Mouse (Mus musculus) midbrain, postnatal 0 days (tissue): ENCODE measurements around the gene Ankfn1. TPM values are rescaled to one million over a fixed set of nuclear protein-coding genes. Genes with fewer than 3 reads are reported as not detected.

Experiments
- ATAC-seq: fragments of 200-750 bp; cut with Nextera tagmentation; 2 replicates; pipeline ENCODE4 v1.8.0; 2017; ENCODE audit warnings: moderate number of reproducible peaks, mild to moderate bottlenecking, moderate TSS enrichment, moderate library complexity; ENCODE audit not compliant: low FRiP score
- DNase-seq: peaks from one replicate; pipeline ENCODE4 v3.0.0-alpha.2; 2015; ENCODE audit warnings: low spot score
- H3K27ac ChIP-seq: fragments of 300-500 bp; sonication (generic); 2 replicates; pipeline ENCODE4 v1.5.1; 2014; ENCODE audit warnings: low read depth, mild to moderate bottlenecking, low read length, mixed read lengths
- H3K27me3 ChIP-seq: fragments of 300-500 bp; sonication (generic); 2 replicates; pipeline ENCODE4 v1.6.1; 2014; ENCODE audit warnings: low read length, control low read depth, mixed read lengths; ENCODE audit not compliant: insufficient read depth
- H3K36me3 ChIP-seq: fragments of 300-500 bp; sonication (generic); 2 replicates; pipeline ENCODE4 v1.6.1; 2014; ENCODE audit warnings: low read length, control low read depth, mixed read lengths; ENCODE audit not compliant: insufficient read depth
- H3K4me1 ChIP-seq: fragments of 300-500 bp; sonication (generic); 2 replicates; pipeline ENCODE4 v1.6.1; 2014; ENCODE audit warnings: mild to moderate bottlenecking, control low read depth, antibody characterized with exemption, low read length, mixed read lengths; ENCODE audit not compliant: insufficient read depth
- H3K4me2 ChIP-seq: fragments of 300-500 bp; sonication (generic); 2 replicates; pipeline ENCODE4 v1.6.1; 2014; ENCODE audit warnings: low read depth, mild to moderate bottlenecking, low read length, mixed read lengths; ENCODE audit not compliant: poor library complexity, severe bottlenecking
- H3K4me3 ChIP-seq: fragments of 300-500 bp; sonication (generic); 2 replicates; pipeline ENCODE4 v1.5.1; 2014; ENCODE audit warnings: low read depth, mild to moderate bottlenecking, low read length, moderate library complexity
- H3K9ac ChIP-seq: fragments of 300-500 bp; sonication (generic); replicated peaks from 2 replicates; pipeline ENCODE4 v1.6.1; 2014; ENCODE audit warnings: mild to moderate bottlenecking, low read length, moderate library complexity, mixed read lengths; ENCODE audit not compliant: poor library complexity, severe bottlenecking
- H3K9me3 ChIP-seq: fragments of 300-500 bp; sonication (generic); 2 replicates; pipeline ENCODE4 v1.6.1; 2016; ENCODE audit warnings: low read length, control low read depth
- CTCF ChIP-seq: IDR thresholded peaks from 2 replicates; pipeline ENCODE4 v1.5.1; 2016; ENCODE audit warnings: antibody characterized with exemption, mild to moderate bottlenecking
- WGBS: fragments of 180-500 bp; shearing (Covaris S2); extraction: QIAGEN DNeasy Blood & Tissue Kit; methylation state at CpG from one replicate; pipeline ENCODE4 v1.1.7; 2014; 5-methylcytosine and 5-hydroxymethylcytosine counted together
- polyA plus RNA-seq: library from polyadenylated mRNA; unstranded; fragments of >200 nt; fragmentation: Nextera tagmentation; extraction: Ambion mirVana; gene quantifications from 2 replicates; pipeline ENCODE4 v1.2.1, GENCODE M21; 2015
- total RNA-seq: library from RNA; depleted of rRNA; stranded (reverse); fragments of >200 nt; gene quantifications from 2 replicates; pipeline ENCODE4 v1.2.3, GENCODE M21; 2014

The Ankfn1 gene
- total and polyA plus RNA-seq, 2 experiments from 2014 or later, result 7.5 to 25.4 TPM

DNA sequence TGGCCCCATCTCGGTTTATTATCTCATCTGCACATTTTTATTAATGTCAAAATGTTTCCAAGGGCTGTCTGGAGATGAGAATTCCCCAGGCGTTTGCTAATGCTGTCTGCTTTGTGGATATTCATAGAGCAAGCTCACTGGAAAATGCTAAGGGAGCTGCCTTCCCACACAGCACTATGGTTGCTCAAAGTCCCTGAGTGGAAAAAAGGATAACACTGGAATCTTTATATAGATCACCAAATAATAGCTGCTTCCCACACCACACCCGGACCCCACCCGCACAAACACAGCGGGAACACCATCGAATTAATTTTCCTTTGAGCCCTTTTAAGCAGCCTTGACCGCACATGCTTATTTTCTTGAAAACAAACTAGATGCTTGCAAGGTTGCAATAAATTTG, 169.4 kb downstream of the Ankfn1 start:
- Histone ChIP-seq H3K27me3 (no peaks in the 10 kb centered on the region), H3K9me3 (no peaks in the 10 kb centered on the region), H3K4me1 (no peaks in the 10 kb centered on the region), H3K27ac (no peak overlapping the region), H3K36me3 (no peaks in the 10 kb centered on the region), H3K4me3 (no peak overlapping the region), H3K4me2 (no peak overlapping the region), H3K9ac (no peak overlapping the region)
- WGBS, result 54% methylated on average over 7 of the region's 7 CpGs
- DNase-seq (no peak), ATAC-seq (no peak)
- no peak for TF ChIP-seq CTCF

DNA sequence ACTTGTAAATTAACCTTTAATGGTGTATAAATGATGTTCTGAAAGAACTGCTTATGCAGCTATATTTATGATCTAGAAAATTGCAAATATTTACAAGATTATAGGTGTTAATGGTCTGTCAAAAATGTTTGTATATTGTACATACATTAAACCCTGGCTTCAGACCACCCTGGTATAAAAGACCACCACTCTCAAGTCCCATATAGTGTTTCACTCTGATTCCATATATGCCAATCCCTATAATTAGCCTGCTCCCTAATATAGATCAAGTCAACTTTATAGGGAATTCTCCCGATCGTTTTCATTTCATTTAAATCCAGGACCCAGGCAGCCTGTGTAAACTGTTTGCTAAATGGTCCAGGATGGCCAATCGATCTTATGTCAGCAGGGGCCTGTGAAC, 170.2 kb downstream of the Ankfn1 start:
- Histone ChIP-seq H3K9me3 (no peaks in the 10 kb centered on the region), H3K27me3 (no peaks in the 10 kb centered on the region), H3K4me3 (no peak overlapping the region), H3K4me1 (no peaks in the 10 kb centered on the region), H3K4me2 (no peak overlapping the region), H3K27ac (no peak overlapping the region), H3K36me3 (no peaks in the 10 kb centered on the region), H3K9ac (no peak overlapping the region)
- 77% methylated on average over 3 of the region's 3 CpGs for WGBS
- no peak for TF ChIP-seq CTCF
- no peak for DNase-seq
- no peak for ATAC-seq

DNA sequence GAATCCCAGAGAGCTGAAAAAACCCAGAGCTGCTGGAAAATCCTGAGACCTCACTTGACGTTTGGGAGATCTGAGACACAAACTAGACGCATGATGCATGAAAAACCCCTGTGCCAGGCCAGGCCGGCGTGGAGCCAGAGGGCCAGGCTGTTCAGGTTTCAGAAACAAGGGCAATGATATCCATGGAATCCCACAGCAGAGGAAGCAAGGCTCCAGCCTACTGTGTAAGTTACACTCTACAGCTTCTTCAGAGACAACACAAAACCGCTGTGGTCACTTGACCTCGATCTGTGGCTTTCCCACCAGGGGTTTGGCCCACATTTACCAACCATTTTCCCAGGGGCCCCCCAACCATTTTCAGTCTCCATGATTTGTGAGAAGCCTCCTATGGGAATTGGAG, 171.1 kb downstream of the Ankfn1 start:
- Histone ChIP-seq H3K36me3 (no peaks in the 10 kb centered on the region), H3K27ac (no peak overlapping the region), H3K4me1 (no peaks in the 10 kb centered on the region), H3K4me3 (no peak overlapping the region), H3K4me2 (no peak overlapping the region), H3K27me3 (no peaks in the 10 kb centered on the region), H3K9me3 (no peaks in the 10 kb centered on the region), H3K9ac (no peak overlapping the region)
- DNase-seq (no peak), ATAC-seq (no peak)
- 81% methylated on average over 6 of the region's 6 CpGs for WGBS
- no peak for TF ChIP-seq CTCF

DNA sequence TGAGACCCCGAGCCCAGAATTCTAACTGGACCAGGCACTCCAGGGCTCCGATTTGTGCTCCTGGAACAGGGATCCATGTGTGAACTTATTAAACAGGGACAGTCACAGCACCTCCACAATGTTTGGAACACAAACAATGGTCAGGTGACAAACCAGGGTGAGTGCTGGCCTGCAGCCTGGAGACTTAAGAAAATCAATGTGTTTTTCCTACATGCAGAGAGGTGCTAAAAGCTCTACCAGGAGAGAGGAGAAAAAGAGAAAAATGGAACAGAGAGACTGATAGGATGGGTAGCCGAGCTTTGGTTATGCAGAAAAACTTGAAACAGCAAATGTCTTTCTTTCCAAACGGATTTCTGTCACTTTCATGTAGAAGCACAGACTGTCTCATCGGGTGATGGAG, 174.5 kb downstream of the Ankfn1 start:
- TF ChIP-seq CTCF, result no peak
- no peak overlapping the region for H3K4me2 ChIP-seq
- H3K27me3 ChIP-seq, result no peaks in the 10 kb centered on the region
- H3K9ac ChIP-seq, result no peak overlapping the region
- no peaks in the 10 kb centered on the region for H3K9me3 ChIP-seq
- 84% methylated on average over 5 of the region's 5 CpGs for WGBS
- no peak overlapping the region for H3K27ac ChIP-seq
- no peaks in the 10 kb centered on the region for H3K4me1 ChIP-seq
- ATAC-seq (no peak), DNase-seq (no peak)
- H3K36me3 ChIP-seq, result no peaks in the 10 kb centered on the region
- no peak overlapping the region for H3K4me3 ChIP-seq

DNA sequence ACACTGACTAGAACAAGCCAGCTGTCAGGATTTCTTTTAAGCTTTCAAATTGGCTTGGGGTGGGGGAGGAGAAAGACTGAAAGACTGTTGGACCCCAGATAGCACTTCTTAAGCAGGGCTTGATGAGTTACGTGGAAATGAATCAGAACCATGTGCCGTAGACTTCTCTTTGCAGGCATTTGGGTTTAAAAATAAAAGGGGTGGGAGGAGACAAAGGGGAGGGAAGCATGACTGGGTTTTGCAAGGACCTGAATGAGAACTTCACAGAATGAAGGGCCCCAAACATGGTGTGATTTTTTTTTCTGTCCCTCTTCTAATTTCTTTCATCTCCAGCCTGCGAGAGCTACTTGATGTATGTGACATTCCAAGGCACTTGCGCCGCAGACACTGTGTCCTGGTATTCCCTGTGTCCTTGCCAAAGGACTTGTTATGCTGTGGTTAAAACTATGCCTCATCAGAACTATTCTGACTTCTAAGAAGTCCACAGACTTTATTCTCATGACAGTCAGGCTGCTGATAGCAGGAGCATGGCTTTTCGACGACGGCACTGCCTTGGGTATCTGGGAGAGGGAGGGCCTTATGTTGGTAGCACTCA, 176.4 kb downstream of the Ankfn1 start:
- Histone ChIP-seq H3K4me3 (no peak overlapping the region), H3K36me3 (no peaks in the 10 kb centered on the region), H3K4me1 (no peaks in the 10 kb centered on the region), H3K9ac (no peak overlapping the region), H3K27ac (no peak overlapping the region), H3K9me3 (no peaks in the 10 kb centered on the region), H3K27me3 (no peaks in the 10 kb centered on the region), H3K4me2 (no peak overlapping the region)
- DNase-seq (no peak), ATAC-seq (no peak)
- WGBS, result 88% methylated on average over 8 of the region's 8 CpGs
- no peak for TF ChIP-seq CTCF

DNA sequence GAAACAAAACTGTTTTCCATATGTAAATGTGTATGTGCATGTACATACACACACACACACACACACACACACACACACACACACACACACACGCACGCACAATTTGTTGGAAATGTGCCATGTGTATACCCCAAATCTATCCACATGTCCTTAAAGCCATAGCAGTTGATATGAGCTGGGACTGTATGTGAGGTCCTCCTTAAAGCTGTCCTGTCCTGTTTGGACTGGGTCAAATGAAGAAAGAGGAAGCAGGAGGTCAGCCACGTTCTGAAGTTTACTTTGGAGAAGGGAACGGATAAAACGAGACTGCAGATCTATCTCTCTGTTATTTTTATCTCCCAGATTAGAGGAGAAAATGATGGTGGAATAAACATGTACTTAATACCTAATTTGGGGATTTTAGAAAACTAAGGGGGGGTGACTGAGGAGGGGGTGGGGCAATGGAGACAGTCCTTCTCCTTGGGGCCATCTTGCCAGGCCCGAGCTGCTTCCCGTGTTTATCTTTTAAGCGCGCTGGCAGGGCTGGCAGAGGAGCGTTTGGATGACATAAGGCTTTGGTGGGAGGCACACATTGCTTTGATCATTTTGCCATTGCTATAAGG, 187.1 kb downstream of the Ankfn1 start:
- Histone ChIP-seq H3K27ac (no peak overlapping the region), H3K36me3 (no peaks in the 10 kb centered on the region), H3K27me3 (no peaks in the 10 kb centered on the region), H3K9ac (no peak overlapping the region), H3K4me2 (no peak overlapping the region), H3K4me1 (no peaks in the 10 kb centered on the region), H3K4me3 (no peak overlapping the region), H3K9me3 (no peaks in the 10 kb centered on the region)
- ATAC-seq (no peak), DNase-seq (no peak)
- no peak for TF ChIP-seq CTCF
- 89% methylated on average over 10 of the region's 10 CpGs for WGBS
